Comparison of ENCODE assay signal across 8 mouse cellular contexts in genomic region chr4:108460156-108460923, GRCm38 (mm10). TPM values are rescaled to one million over a fixed set of nuclear protein-coding genes. Genes with fewer than 3 reads are reported as not detected.
DNase-seq lines count a peak whose midpoint lies in the region; ATAC-seq and TF ChIP-seq lines count a peak whose summit lies in the region.

No protein-coding gene starts in this region.

- H3K4me1 ChIP-seq in limb, embryonic 10.5 days: peaks cover 21% of the 10 kb centered on the region
- peaks cover 13% of the 10 kb centered on the region for H3K4me1 ChIP-seq in midbrain, embryonic 12.5 days
- peaks cover 8% of the 10 kb centered on the region for H3K4me1 ChIP-seq in small intestine, adult 2 months (ENCODE audit: control insufficient read depth, insufficient read depth, insufficient read length, low read length)

- DNase-seq in urinary bladder, adult 18-20 months (ENCODE audit: low spot score in 2 of 2): peak; percentile 18 to 50
- DNase-seq in urinary bladder, postnatal 10 days (ENCODE audit: low spot score): no peak
- DNase-seq in embryo, embryonic 9.5 days (ENCODE audit: extremely low spot score): peak; percentile 70
- peak; percentile 42 for DNase-seq in kidney, adult 11 months
- peak; percentile 80 for DNase-seq in limb, embryonic 10.5 days (ENCODE audit: low spot score)

- H3K9ac ChIP-seq in midbrain, embryonic 12.5 days (replicated peaks): peak overlapping the region; percentile 99

- peak; percentile 77 for ATAC-seq in granulocyte monocyte progenitor cell, adult 5-6 weeks (replicated peaks; ENCODE audit: poor library complexity, severe bottlenecking)
- ATAC-seq in midbrain, embryonic 12.5 days (ENCODE audit: low FRiP score, low read depth): peak; percentile 59

- TF ChIP-seq CTCF in small intestine, adult 2 months (IDR thresholded peaks at IDR 0.05; ENCODE audit: extremely low read depth, insufficient read length, insufficient replicate concordance, low read depth, low read length): no peak

- TF ChIP-seq POLR2A in small intestine, adult 2 months (IDR thresholded peaks at IDR 0.05; ENCODE audit: low read depth, low read length): no peak

- H3K9me3 ChIP-seq in limb, embryonic 10.5 days (replicated peaks): no peaks in the 10 kb centered on the region
- H3K9me3 ChIP-seq in midbrain, embryonic 12.5 days: no peaks in the 10 kb centered on the region

- peak overlapping the region; percentile 100 for H3K4me3 ChIP-seq in limb, embryonic 10.5 days
- H3K4me3 ChIP-seq in midbrain, embryonic 12.5 days: peak overlapping the region; percentile 99
- H3K4me3 ChIP-seq in small intestine, adult 2 months (ENCODE audit: low read depth, low read length): peak overlapping the region; percentile 96

- peak overlapping the region; percentile 100 for H3K27ac ChIP-seq in limb, embryonic 10.5 days
- peak overlapping the region; percentile 99 for H3K27ac ChIP-seq in midbrain, embryonic 12.5 days (replicated peaks)
- H3K27ac ChIP-seq in small intestine, adult 2 months (ENCODE audit: insufficient read depth, low read depth, low read length): peak overlapping the region; percentile 70

- under 1% methylated on average over 59 of the region's 59 CpGs for WGBS in limb, embryonic 10.5 days
- WGBS in midbrain, embryonic 12.5 days: under 1% methylated on average over 58 of the region's 59 CpGs
- WGBS in small intestine, adult 2 months: 1% methylated on average over 57 of the region's 59 CpGs

- H3K36me3 ChIP-seq in limb, embryonic 10.5 days: peaks cover 21% of the 10 kb centered on the region
- peaks cover 7% of the 10 kb centered on the region; the same call in 1 of the 2 replicates for H3K36me3 ChIP-seq in midbrain, embryonic 12.5 days
- H3K36me3 ChIP-seq in small intestine, adult 2 months (ENCODE audit: control insufficient read depth, insufficient read depth, low read length): no peaks in the 10 kb centered on the region

- no peaks in the 10 kb centered on the region for H3K27me3 ChIP-seq in limb, embryonic 10.5 days (ENCODE audit: low read depth, poor library complexity, severe bottlenecking)
- no peaks in the 10 kb centered on the region for H3K27me3 ChIP-seq in midbrain, embryonic 12.5 days
- no peaks in the 10 kb centered on the region for H3K27me3 ChIP-seq in small intestine, adult 2 months (ENCODE audit: control insufficient read depth, insufficient read depth, low read length)

- peak overlapping the region; percentile 73 for H3K4me2 ChIP-seq in midbrain, embryonic 12.5 days (replicated peaks)

RNA-seq across cellular contexts. Expression of gene Tut4, which starts 1.1 kb away (rescaled TPM):
- 77.1 and 98.9 TPM in 2 replicates for total RNA-seq in granulocyte monocyte progenitor cell, adult 5-6 weeks (2014; fragmentation: Nextera tagmentation)
- total RNA-seq in granulocyte monocyte progenitor cell, adult 5-6 weeks (2017): 24.9 and 25.1 TPM in 2 replicates
- 95.8 and 119 TPM in 2 replicates for polyA plus RNA-seq in limb, embryonic 10.5 days (2016; fragmentation: Nextera tagmentation; extraction: Ambion mirVana)
- polyA plus RNA-seq in midbrain, embryonic 12.5 days (2016; fragmentation: Nextera tagmentation; extraction: Ambion mirVana): 102 and 110 TPM in 2 replicates
- 4.0 and 21.1 TPM in 2 replicates for polyA plus RNA-seq in small intestine, adult 2 months (2012; rRNA removed)

RNA-seq across cellular contexts. Expression of gene Gpx7, which starts 53.6 kb away (rescaled TPM):
- total RNA-seq in granulocyte monocyte progenitor cell, adult 5-6 weeks (2014; fragmentation: Nextera tagmentation): 1.8 and 4.2 TPM in 2 replicates
- 0.30 and 0.46 TPM in 2 replicates for total RNA-seq in granulocyte monocyte progenitor cell, adult 5-6 weeks (2017)
- 40.6 and 44.3 TPM in 2 replicates for polyA plus RNA-seq in limb, embryonic 10.5 days (2016; fragmentation: Nextera tagmentation; extraction: Ambion mirVana)
- 39.3 and 54.2 TPM in 2 replicates for polyA plus RNA-seq in midbrain, embryonic 12.5 days (2016; fragmentation: Nextera tagmentation; extraction: Ambion mirVana)
- polyA plus RNA-seq in small intestine, adult 2 months (2012; rRNA removed): 2.4 and 3.4 TPM in 2 replicates
